Mouse (Mus musculus) MEL (cell line): ENCODE data around the gene Mark1. TPM values are rescaled to one million over a fixed set of nuclear protein-coding genes. Genes with fewer than 3 reads are reported as not detected.

Source experiments
- DNase-seq: peaks from one replicate; pipeline ENCODE4 v3.0.0; 2011; ENCODE audit warnings: low read depth, low spot score
- H3K27ac ChIP-seq: 2 replicates; pipeline ENCODE4 v1.5.1; 2012; ENCODE audit warnings: low read depth, mild to moderate bottlenecking, control low read depth, low read length, moderate library complexity; ENCODE audit not compliant: control insufficient read depth
- H3K27me3 ChIP-seq, 2 experiments: fragments of 150-350 bp in 1 of 2; sonication (generic) in 1 of 2; 2 replicates each; pipeline ENCODE4 v1.6.1; 2012; ENCODE audit warnings: low read length in 2 of 2, mild to moderate bottlenecking in 2 of 2, improper control_type of control experiment in 1 of 2, moderate library complexity in 1 of 2; ENCODE audit not compliant: insufficient read depth in 2 of 2, control insufficient read depth in 1 of 2
- H3K36me3 ChIP-seq, 2 experiments: 2 replicates each; pipeline ENCODE4 v1.6.1; 2012 to 2014; ENCODE audit warnings: low read length in 2 of 2, improper control_type of control experiment in 1 of 2, inconsistent platforms in 1 of 2, mild to moderate bottlenecking in 1 of 2; ENCODE audit not compliant: insufficient read depth in 2 of 2, control insufficient read depth in 1 of 2
- H3K4me1 ChIP-seq, 2 experiments: fragments of 150-350 bp in 1 of 2; sonication (generic) in 1 of 2; 2 replicates each; pipeline ENCODE4 v1.6.1; 2012; ENCODE audit warnings: low read length in 2 of 2, improper control_type of control experiment in 1 of 2, mild to moderate bottlenecking in 1 of 2; ENCODE audit not compliant: insufficient read depth in 2 of 2, control insufficient read depth in 1 of 2
- H3K4me3 ChIP-seq, 2 experiments: fragments of 150-350 bp in 1 of 2; sonication (generic) in 1 of 2; 2 replicates each; pipeline ENCODE4 v1.5.1; 2012; ENCODE audit warnings: low read depth in 2 of 2, low read length in 2 of 2, mild to moderate bottlenecking in 2 of 2, moderate library complexity in 2 of 2, control low read depth in 1 of 2, improper control_type of control experiment in 1 of 2; ENCODE audit not compliant: control insufficient read depth in 1 of 2, insufficient read depth in 1 of 2
- H3K79me2 ChIP-seq: 2 replicates; pipeline ENCODE4 v1.6.1; 2012; ENCODE audit warnings: mild to moderate bottlenecking, low read length, moderate library complexity; ENCODE audit not compliant: control insufficient read depth, poor library complexity, insufficient read depth
- H3K9ac ChIP-seq: 2 replicates; pipeline ENCODE4 v1.6.1; 2012; ENCODE audit warnings: low read depth, mild to moderate bottlenecking, control low read depth, low read length, moderate library complexity; ENCODE audit not compliant: control insufficient read depth, poor library complexity, severe bottlenecking
- H3K9me3 ChIP-seq: fragments of 150-350 bp; sonication (generic); replicated peaks from 2 replicates; pipeline ENCODE4 v1.6.1; 2012; ENCODE audit warnings: mild to moderate bottlenecking, low read length, improper control_type of control experiment, moderate library complexity; ENCODE audit not compliant: insufficient read depth
- CHD1 ChIP-seq: IDR thresholded peaks from 2 replicates; pipeline ENCODE4 v1.6.1; 2012; ENCODE audit warnings: low read depth, mild to moderate bottlenecking, inconsistent platforms, low read length, improper control_type of control experiment
- E2F4 ChIP-seq: IDR thresholded peaks from 2 replicates; pipeline ENCODE4 v1.6.1; 2011; ENCODE audit warnings: low read depth, low read length, improper control_type of control experiment, borderline replicate concordance
- ELF1 ChIP-seq: IDR thresholded peaks from 2 replicates; pipeline ENCODE4 v1.6.1; 2014; ENCODE audit warnings: low read depth, mild to moderate bottlenecking, inconsistent platforms, low read length, improper control_type of control experiment, moderate library complexity
- ETS1 ChIP-seq: IDR thresholded peaks from 2 replicates; pipeline ENCODE4 v1.6.1; 2012; ENCODE audit warnings: low read depth, mild to moderate bottlenecking, inconsistent platforms, low read length, improper control_type of control experiment, moderate library complexity
- GABPA ChIP-seq: IDR thresholded peaks from 2 replicates; pipeline ENCODE4 v1.6.1; 2012; ENCODE audit warnings: low read depth, mild to moderate bottlenecking, inconsistent platforms, low read length, improper control_type of control experiment, moderate library complexity
- KAT2A ChIP-seq: conservative IDR thresholded peaks from 2 replicates; pipeline ENCODE4 v1.6.1; 2012; ENCODE audit warnings: low read depth, low read length, improper control_type of control experiment, inconsistent platforms
- MAX ChIP-seq: IDR thresholded peaks from 2 replicates; pipeline ENCODE4 v1.6.1; 2011; ENCODE audit warnings: low read length, improper control_type of control experiment
- MAZ ChIP-seq: IDR thresholded peaks from 2 replicates; pipeline ENCODE4 v1.6.1; 2012; ENCODE audit warnings: low read depth, mild to moderate bottlenecking, inconsistent platforms, low read length, improper control_type of control experiment
- MEF2A ChIP-seq: IDR thresholded peaks from 2 replicates; pipeline ENCODE4 v1.6.1; 2014; ENCODE audit warnings: low read depth, mild to moderate bottlenecking, inconsistent platforms, low read length, improper control_type of control experiment; ENCODE audit not compliant: poor library complexity, insufficient replicate concordance, severe bottlenecking; ENCODE audit errors: extremely low read depth
- MXI1 ChIP-seq: IDR thresholded peaks from 2 replicates; pipeline ENCODE4 v1.6.1; 2011; ENCODE audit warnings: mild to moderate bottlenecking, low read depth, low read length, improper control_type of control experiment
- NELFE ChIP-seq: IDR thresholded peaks from 2 replicates; pipeline ENCODE4 v1.6.1; 2011; ENCODE audit warnings: low read depth, low read length, improper control_type of control experiment
- POLR2A ChIP-seq, 2 experiments: IDR thresholded peaks; 2 replicates each; pipeline ENCODE4 v1.6.1; 2011 to 2012; ENCODE audit warnings: low read length in 2 of 2, mild to moderate bottlenecking in 2 of 2, control low read depth in 1 of 2, improper control_type of control experiment in 1 of 2, low read depth in 1 of 2, moderate library complexity in 1 of 2; ENCODE audit not compliant: control insufficient read depth in 1 of 2, insufficient read depth in 1 of 2, poor library complexity in 1 of 2
- POLR2AphosphoS2 ChIP-seq: IDR thresholded peaks from 2 replicates; pipeline ENCODE4 v1.6.1; 2011; ENCODE audit warnings: low read length, improper control_type of control experiment
- POLR2AphosphoS5 ChIP-seq: IDR thresholded peaks from 2 replicates; pipeline ENCODE4 v1.6.1; 2012; ENCODE audit warnings: low read depth, borderline replicate concordance, mild to moderate bottlenecking, inconsistent platforms, low read length, moderate library complexity, mixed read lengths
- SIN3A ChIP-seq: IDR thresholded peaks from 2 replicates; pipeline ENCODE4 v1.6.1; 2012; ENCODE audit warnings: low read length, improper control_type of control experiment, inconsistent platforms
- TAL1 ChIP-seq: IDR thresholded peaks from 2 replicates; pipeline ENCODE4 v1.6.1; 2012; ENCODE audit warnings: mild to moderate bottlenecking, inconsistent platforms, low read length, moderate library complexity, mixed read lengths
- TCF12 ChIP-seq: IDR thresholded peaks from 2 replicates; pipeline ENCODE4 v1.6.1; 2014; ENCODE audit warnings: low read depth, mild to moderate bottlenecking, inconsistent platforms, low read length, improper control_type of control experiment, moderate library complexity
- USF2 ChIP-seq, 2 experiments: IDR thresholded peaks; 2 replicates each; pipeline ENCODE4 v1.6.1; 2011 to 2012; ENCODE audit warnings: improper control_type of control experiment in 2 of 2, low read length in 2 of 2, borderline replicate concordance in 1 of 2, inconsistent platforms in 1 of 2, low read depth in 1 of 2, mild to moderate bottlenecking in 1 of 2; ENCODE audit not compliant: insufficient read depth in 1 of 2
- polyA plus RNA-seq, 2 experiments: library from polyadenylated mRNA; stranded (reverse) in 1 of 2; unstranded in 1 of 2; fragments of >175 nt in 1 of 2; fragments of >200 nt in 1 of 2; gene quantifications; 2 replicates each; pipeline versions ENCODE4 v1.2.1 to v1.2.4; 2012; ENCODE audit warnings: low replicate concordance in 2 of 2, low read depth in 1 of 2; ENCODE audit not compliant: insufficient read length in 2 of 2, insufficient read depth in 1 of 2, missing spikeins in 1 of 2
- total RNA-seq: library from RNA; depleted of rRNA; stranded (reverse); fragments of 300-350 nt; gene quantifications from 2 replicates; pipeline ENCODE4 v1.2.3, GENCODE M21; 2012

The Mark1 gene
- total and polyA plus RNA-seq, 3 experiments: not detected

DNA sequence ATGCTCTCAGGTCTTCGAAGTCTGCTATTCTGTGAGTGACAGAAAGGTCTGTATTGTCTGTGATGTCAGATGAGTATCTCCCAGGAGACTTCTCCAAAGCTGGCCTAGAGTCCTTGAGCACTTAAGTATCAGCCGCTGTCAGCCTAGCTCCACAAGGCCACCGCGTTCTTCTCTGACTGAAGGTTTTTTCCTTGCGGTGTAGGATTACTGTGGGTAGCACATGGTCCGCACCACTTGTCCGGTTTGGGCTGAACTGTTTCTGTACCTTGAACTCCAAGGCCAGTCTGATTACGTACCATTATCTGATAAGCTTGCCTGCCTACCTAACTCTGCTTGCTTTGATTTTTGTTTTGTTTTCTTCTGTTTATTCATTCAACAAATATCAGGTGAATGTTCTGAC is 47.1 kb upstream of the Mark1 start:
- H3K9ac ChIP-seq: no peak overlapping the region
- H3K27ac ChIP-seq: no peak overlapping the region
- no peaks in the 10 kb centered on the region for H3K27me3 ChIP-seq
- TF ChIP-seq MEF2A (no peak), E2F4 (no peak), POLR2A (IDR thresholded peaks at IDR 0.05; ENCODE audit: control insufficient read depth in 1 of 2, insufficient read depth in 1 of 2, low read depth in 1 of 2, low read length in 2 of 2, poor library complexity in 1 of 2) (no peak), POLR2AphosphoS5 (no peak)
- no peaks in the 10 kb centered on the region for H3K4me1 ChIP-seq
- DNase-seq: no peak
- no peaks in the 10 kb centered on the region for H3K79me2 ChIP-seq
- no peaks in the 10 kb centered on the region for H3K9me3 ChIP-seq
- H3K36me3 ChIP-seq: no peaks in the 10 kb centered on the region
- H3K4me3 ChIP-seq: no peak overlapping the region

DNA sequence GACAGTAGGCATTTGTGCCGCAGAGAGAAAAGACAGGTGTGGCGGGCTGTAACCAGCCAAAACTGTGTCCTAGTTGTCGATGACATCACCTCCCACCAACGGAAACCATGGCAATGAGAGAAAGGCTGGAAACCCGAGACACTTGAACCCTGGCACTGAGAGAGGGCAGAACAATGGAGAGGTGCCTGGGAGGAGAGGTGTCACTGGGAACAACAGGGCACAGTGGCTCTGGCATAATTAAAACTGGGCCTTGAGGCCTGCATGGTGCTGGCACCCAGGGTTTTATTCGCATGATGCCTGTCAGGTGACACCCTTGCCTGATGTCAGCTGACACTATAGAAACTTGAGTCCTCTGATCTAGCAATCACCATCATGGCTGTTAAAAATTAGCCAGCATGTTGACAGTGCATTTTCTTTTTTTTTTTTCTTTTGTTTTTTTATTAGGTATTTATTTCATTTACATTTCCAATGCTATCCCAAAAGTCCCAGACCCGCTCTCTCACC is 38.9 kb upstream of the Mark1 start:
- Histone ChIP-seq H3K36me3 (no peaks in the 10 kb centered on the region), H3K79me2 (no peaks in the 10 kb centered on the region), H3K27ac (no peak overlapping the region), H3K27me3 (no peaks in the 10 kb centered on the region), H3K4me1 (no peaks in the 10 kb centered on the region), H3K4me3 (no peak overlapping the region), H3K9me3 (no peaks in the 10 kb centered on the region), H3K9ac (no peak overlapping the region)
- no peak for DNase-seq
- TF ChIP-seq ETS1: no peak
- no peak for TF ChIP-seq GABPA
- no peak for TF ChIP-seq ELF1
- TF ChIP-seq POLR2AphosphoS2: no peak
- no peak for TF ChIP-seq KAT2A
- no peak for TF ChIP-seq MXI1
- TF ChIP-seq USF2 (IDR thresholded peaks at IDR 0.05; ENCODE audit: borderline replicate concordance in 1 of 2, insufficient read depth in 1 of 2, low read depth in 1 of 2, low read length in 2 of 2): no peak
- TF ChIP-seq TCF12: no peak
- no peak for TF ChIP-seq MEF2A
- no peak for TF ChIP-seq SIN3A
- no peak for TF ChIP-seq E2F4
- no peak for TF ChIP-seq MAX
- TF ChIP-seq CHD1: no peak
- TF ChIP-seq NELFE: no peak
- TF ChIP-seq TAL1: no peak
- TF ChIP-seq MAZ: no peak
